Mouse (Mus musculus): ENCODE data around the gene Ceacam16. TPM values are rescaled to one million over a fixed set of nuclear protein-coding genes. Genes with fewer than 3 reads are reported as not detected.

The Ceacam16 gene
- total RNA-seq, 2 experiments from 2014 or later = not detected

DNA sequence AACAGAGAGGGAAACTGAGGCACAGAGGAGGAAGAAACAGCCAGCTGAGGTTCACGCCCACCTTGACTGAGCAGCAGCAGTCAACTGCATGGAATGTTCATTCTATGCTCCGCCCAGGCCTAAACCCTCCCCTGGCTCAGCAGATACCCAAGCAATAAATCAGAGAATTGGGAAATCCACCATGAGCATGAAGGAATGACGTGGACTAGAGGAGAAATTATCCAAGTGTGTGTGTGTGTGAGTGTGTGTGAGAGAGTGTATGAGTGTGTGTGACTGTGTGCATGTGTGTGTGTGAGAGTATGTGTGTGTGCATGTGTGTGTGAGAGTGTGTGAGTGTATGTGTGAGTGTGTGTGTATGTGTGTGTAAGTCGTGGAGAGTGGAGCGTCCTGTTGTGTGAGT, 42.7 kb downstream of the Ceacam16 start:
- intact Hi-C loops (cut with DNase I) = no loop called here
- DNase-seq = no peak

DNA sequence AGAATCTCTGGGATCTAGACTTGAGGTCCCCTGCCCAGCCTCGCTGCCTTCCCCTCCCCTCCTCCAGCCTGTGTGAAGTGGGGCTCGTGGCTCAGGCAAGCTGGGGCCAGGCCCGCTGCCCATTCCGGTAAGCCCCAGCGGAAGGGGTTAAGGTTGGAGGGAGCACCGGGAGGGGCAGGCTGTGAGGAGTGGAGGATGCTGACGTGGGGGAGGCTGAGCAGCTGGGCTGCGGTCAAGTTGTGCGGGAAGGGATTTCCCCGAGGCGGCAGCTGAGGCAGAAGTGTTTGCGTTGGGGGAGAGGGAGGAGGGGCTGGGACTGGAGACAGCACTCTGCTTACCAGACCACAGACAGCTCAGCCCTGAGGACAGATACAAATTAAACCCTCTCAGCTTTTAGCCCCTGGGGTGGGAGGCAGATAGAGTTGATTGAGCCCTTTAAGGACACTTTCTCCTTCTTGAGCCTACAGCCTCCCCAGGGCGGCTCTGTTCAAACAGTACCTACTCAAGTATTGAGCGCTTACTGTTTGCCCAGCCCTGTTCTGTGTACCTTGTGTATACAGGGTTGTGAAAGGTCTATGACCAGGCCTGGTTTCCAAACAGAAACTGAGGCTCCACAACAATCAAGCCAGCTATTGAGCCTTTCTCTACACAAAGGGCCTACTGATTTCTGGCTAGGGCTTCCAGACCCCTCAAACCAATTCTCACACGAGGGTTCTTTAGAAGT, 43.6 kb downstream of the Ceacam16 start:
- no peak for DNase-seq
- intact Hi-C loops (cut with DNase I) = no loop called here

DNA sequence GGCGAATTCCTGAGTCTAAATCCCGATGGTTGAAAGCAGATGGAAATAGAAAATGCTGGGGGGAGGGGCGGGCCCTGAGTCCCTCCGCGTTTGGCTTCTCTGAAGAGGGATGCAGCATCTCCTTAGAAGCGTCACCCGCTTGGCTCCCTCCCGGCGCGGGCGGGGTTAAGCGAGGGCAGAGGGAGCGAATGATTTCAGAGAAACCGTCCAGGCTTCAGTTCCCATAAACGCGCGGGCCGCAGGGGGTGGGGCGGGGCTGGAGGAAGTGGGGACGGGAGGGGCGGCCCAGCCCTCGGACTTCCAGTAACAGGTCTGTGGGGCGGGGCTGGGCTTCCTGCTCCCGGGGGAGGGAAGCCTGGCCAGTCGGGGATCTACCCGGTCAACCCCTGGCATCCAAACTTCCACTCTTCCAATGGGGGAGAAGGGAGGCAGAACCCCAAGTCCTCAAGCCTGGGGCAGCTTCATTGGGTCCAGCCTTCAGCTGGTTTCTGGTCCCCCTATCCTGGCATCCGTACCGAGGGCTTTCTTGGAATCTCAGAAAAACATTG, 44.8 kb downstream of the Ceacam16 start:
- intact Hi-C loops (cut with DNase I) = no loop called here
- peak; percentile 50 for DNase-seq

DNA sequence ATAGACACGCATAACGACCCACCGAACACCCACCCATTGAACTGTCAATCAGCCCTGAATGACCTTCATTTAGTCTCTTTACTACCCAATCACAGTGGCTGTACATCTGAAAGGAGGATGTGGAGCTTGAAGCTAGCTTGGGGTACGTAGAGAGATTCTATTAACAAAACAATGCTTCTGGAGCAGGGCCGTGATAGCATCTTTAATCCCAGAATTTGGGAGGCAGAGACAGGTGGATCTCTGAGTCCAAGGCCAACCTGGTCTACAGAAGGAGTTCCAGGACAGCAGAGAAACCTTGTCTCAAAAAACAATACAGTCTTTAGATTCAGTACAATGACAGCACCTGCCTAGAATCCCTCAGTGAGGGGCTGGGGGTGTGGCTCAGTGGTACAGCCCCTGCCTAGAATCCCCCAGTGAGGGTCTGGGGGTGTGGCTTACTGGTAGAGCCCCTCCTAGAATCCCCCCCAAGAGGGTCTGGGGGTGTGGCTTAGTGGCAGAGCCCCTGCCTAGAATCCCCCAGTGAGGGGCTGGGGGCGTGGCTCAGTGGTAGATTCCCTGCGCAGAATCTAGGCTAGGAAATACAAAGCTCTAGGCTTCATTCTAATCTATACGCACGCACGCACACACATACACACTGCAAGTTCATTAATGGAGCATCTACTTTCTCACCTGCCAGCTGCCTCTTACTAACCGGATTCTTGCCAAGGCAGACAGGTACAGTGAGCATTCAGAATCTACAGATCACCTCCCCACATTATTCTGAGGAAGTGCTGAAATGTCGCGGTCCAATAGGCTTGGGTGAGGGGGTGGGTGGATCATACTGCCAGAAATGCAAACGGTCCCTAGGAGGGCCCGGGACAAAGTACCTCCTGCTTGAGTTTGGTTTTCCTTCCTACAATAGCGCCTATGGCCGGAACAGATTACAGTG, 45.5 kb downstream of the Ceacam16 start:
- no peak for DNase-seq
- intact Hi-C loops (cut with DNase I) = no loop called here

DNA sequence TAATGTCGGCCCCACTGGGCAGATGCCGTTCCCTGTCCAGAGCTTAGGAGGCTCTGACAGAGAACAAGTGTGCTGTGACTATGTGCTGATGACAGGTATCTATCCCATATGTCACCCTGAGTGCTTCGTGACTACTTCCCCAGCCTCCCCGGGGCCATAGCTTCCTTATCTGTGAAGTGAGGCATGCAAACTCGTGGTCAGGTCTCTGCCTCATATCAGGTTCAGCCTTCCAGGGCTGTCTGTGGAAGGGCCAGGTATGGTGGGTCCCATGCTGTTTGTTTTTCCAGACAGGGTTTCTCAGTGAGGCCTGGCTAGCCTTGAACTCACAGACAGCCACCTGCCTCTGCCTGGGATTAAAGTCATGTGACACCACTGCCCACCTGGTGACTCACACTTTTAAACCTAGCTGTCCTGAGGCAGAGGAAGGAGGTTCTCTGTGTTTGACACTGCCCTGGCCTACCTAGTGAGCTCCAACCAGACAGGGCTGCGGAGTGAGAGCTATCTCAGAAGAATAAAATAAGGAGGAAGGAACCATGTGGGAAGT, 47.4 kb downstream of the Ceacam16 start:
- intact Hi-C loops (cut with DNase I) = no loop called here
- DNase-seq = no peak

DNA sequence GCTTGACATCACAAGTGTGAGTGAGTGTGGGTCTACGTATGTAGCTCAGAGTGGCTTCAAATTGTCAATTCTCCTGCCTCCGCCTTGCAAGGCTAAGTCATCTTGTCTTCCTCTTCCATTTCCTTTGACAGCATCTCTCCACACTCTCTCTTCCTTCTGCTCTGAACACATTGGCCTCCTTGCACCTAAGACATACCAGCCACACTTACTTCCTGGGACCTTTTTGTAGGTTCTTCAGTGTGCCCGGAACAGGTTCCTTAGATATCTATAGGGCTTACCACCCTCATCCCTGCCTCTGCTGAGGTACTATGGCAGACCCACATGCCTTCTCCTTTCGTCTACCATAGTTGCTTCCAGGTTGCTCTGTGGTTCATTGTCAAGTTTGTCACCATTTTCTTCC, 47.9 kb downstream of the Ceacam16 start:
- DNase-seq = no peak
- intact Hi-C loops (cut with DNase I) = no loop called here

DNA sequence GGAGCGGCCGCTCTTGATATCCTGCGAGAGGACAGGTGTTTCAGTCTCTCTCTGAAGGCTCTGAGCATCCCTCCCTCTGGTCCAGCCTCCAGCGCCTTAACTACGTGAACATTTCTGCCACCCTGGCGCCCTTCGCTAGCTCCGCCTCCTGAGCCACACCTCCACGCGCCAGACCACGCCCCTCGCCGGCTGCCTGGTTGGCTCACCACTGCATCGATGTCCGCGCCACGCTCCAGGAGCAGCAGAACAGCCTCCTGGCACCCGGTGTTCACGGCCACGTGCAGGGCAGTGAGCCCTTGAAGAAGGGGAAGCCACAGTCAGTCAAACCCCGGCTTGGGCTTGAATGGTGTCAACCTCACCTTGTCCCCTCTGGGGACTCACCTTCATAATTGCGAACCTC, 50.0 kb downstream of the Ceacam16 start:
- peak; percentile 55 for DNase-seq
- intact Hi-C loops (cut with DNase I) = no loop called here

DNA sequence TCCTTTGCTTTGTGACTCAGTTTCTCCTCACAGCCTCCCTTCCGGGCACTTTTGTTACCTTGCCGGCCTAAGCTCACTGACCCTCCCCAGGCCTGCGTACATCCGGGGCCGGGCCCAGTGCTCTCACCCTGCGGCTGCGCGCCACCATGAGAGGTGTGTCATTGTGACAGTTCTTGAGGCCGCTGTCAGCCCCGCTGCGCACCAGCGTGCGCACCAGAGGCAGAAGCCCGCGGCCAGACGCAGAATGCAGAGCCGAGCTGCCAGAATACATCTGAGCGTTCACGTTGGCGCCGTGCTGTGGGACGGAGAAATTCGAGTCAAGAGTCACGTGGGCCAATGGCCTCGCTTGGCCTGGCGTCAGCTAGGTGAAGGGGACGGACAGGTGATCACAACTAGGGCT, 51.7 kb downstream of the Ceacam16 start:
- DNase-seq = no peak
- intact Hi-C loops (cut with DNase I) = no loop called here

DNA sequence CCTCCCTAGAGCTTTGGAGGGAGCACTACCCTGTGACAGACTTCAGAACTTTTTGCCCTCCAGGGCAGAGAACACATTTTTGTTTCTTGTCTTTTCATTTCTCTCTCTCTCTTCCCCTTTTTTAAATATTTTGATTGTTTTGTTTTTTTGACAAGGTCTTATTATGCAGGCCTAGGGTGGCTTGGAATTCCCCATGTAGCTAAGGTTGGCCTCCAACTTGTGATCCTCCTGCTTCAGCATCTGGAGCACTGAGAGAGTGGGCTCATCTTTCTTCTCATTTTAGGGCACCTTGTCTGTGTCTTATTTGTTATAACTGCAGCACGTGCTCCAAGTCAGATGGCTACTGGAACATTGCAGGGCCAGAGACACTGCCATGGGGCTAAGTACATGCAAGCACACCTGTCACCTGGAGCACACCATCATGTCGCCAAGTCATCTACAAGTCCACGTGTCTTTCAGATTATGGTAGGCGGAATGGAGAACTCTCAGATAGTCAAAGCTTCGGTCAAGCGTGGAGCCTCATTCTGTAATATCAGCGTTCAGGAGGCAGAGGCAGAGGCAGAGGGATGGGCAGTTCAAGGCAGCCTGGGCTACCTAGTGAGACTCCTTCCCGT, 54.6 kb downstream of the Ceacam16 start:
- intact Hi-C loops (cut with DNase I) = no loop called here
- DNase-seq = no peak

DNA sequence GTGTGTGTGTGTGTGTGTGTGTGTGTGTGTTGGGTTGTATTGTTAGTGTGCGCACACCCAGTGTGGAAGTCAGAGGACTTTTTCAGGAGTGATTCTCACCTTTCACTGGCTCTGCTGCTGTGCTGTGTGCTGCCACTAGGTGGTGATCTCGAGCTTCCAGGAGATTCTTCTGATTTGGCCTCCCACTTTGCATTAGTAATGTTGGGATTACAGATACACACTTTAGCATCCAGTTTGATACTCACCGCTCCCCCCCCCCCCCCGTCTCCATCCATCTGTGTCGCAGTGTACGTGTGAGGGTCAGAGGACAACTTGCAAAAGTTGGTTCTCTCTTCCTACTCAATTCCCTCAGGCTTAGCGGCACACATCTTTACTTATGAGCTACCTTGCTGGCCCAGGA, 58.1 kb downstream of the Ceacam16 start:
- intact Hi-C loops (cut with DNase I) = no loop called here
- DNase-seq = peak; percentile 50

Other genes starting within 250 kb of the Ceacam16 start
- 1 to 10 TPM; 5.5 to 7.5 TPM for gene Relb, start 231.9 kb downstream of the Ceacam16 start, total RNA-seq (2021)
- 100 to 1,000 TPM; 105 to 115 TPM for gene Clptm1, start 196.3 kb downstream of the Ceacam16 start, total RNA-seq (2021)
- not detected for gene Apoc2, start 183.4 kb downstream of the Ceacam16 start, total RNA-seq (2021)
- gene Gm44805, start 179.9 kb downstream of the Ceacam16 start, total RNA-seq (2021) = not detected
- gene Apoc4, start 179.8 kb downstream of the Ceacam16 start, total RNA-seq (2021) = not detected
- gene Apoc1, start 168.6 kb downstream of the Ceacam16 start, total RNA-seq (2021) = 1 to 10 TPM; 2.1 to 3.6 TPM
- gene Apoe, start 162.1 kb downstream of the Ceacam16 start, total RNA-seq (2021) = 100 to 1,000 TPM; 576 to 662 TPM
- gene Tomm40, start 145.9 kb downstream of the Ceacam16 start, total RNA-seq (2021) = 100 to 1,000 TPM in 1 of 2 experiments, 10 to 100 TPM in 1; 95.8 to 104 TPM
- 10 to 100 TPM; 35.7 to 36.4 TPM for gene Nectin2, start 110.8 kb downstream of the Ceacam16 start, total RNA-seq (2021)
- 1 to 10 TPM; 6.8 to 7.4 TPM for gene Bcam, start 90.3 kb downstream of the Ceacam16 start, total RNA-seq (2021)
- under 1 TPM in 1 of 2 experiments, not detected in 1; 0.93 TPM for gene Cblc, start 64.5 kb downstream of the Ceacam16 start, total RNA-seq (2021)
- 1 to 10 TPM in 1 of 2 experiments, under 1 TPM in 1; 0.76 to 1.3 TPM for gene Bcl3, start 38.5 kb downstream of the Ceacam16 start, total RNA-seq (2021)
- 10 to 100 TPM; 14.8 to 15.9 TPM for gene Gm19345, start 9.3 kb downstream of the Ceacam16 start, total RNA-seq (2021)
- gene Ceacam19, start 26.7 kb upstream of the Ceacam16 start, total RNA-seq (2021) = not detected
- 10 to 100 TPM; 14.6 to 18.8 TPM for gene Pvr, start 59.9 kb upstream of the Ceacam16 start, total RNA-seq (2021)
- gene Igsf23, start 89.5 kb upstream of the Ceacam16 start, total RNA-seq (2021) = not detected
- gene Ceacam20, start 104.1 kb upstream of the Ceacam16 start, total RNA-seq (2021) = not detected
- not detected for gene Nlrp9b, start 130.2 kb upstream of the Ceacam16 start, total RNA-seq (2021)
- gene Vmn1r91, start 238.4 kb upstream of the Ceacam16 start, total RNA-seq (2021) = not detected

Measured in left cerebral cortex, postnatal 4 days (tissue).